Mouse (Mus musculus) ES-E14 (cell line): ENCODE results near the gene Myo3b.

ENCODE experiments used
- CHD2 ChIP-seq: IDR thresholded peaks from 2 replicates; pipeline ENCODE4 v1.6.1; 2014; ENCODE audit warnings: mild to moderate bottlenecking, low read depth, low read length, inconsistent platforms
- ZC3H11A ChIP-seq: IDR thresholded peaks from 2 replicates; pipeline ENCODE4 v1.6.1; 2012; ENCODE audit warnings: low read depth, mild to moderate bottlenecking, inconsistent platforms, low read length, borderline replicate concordance

DNA sequence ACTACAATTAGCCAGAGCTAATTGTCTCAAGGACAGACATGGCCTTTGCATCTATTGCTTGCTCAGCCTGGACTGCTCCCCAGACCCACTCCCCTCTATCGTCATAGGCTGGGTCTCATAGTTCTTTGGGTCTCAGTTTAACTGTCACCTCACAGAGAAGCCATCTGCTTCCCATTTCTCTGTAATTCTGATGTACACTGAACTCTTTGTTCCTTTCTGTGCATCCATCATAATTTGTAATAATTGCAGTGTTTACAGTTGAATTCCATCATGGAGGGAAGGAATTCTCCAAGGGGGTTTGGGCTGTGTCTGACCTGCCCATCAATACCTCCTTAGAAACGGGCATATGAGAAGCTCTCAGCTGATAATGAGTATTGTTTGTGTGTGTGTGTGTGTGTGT is 365.4 kb downstream of the Myo3b start:
- TF ChIP-seq ZC3H11A, result no peak
- TF ChIP-seq CHD2, result no peak
